Mouse (Mus musculus) gastrocnemius, adult 2 months (tissue): ENCODE data around the gene Crtc1. TPM values are rescaled to one million over a fixed set of nuclear protein-coding genes. Genes with fewer than 3 reads are reported as not detected.

ENCODE experiments used
- DNase-seq: peaks from one replicate; pipeline ENCODE4 v3.0.0; 2022
- H3K27ac ChIP-seq: fragments of 200-600 bp; 2 replicates; pipeline ENCODE4 v1.8.1; 2022; ENCODE audit warnings: mild to moderate bottlenecking
- H3K4me3 ChIP-seq: fragments of 200-600 bp; 2 replicates; pipeline ENCODE4 v1.8.1; 2022; ENCODE audit warnings: mild to moderate bottlenecking, moderate library complexity
- CTCF ChIP-seq: fragments of 200-600 bp; IDR thresholded peaks from 2 replicates; pipeline ENCODE4 v1.8.1; 2022; ENCODE audit warnings: antibody characterized with exemption, mild to moderate bottlenecking, moderate library complexity
- intact Hi-C: fragments of 180-260 bp; cut with DNase I; formaldehyde crosslinking; loops from one replicate; pipeline ENCODE4 v1.15.1; 2025
- total RNA-seq, 2 experiments: library from RNA; stranded (reverse); gene quantifications; 2 replicates each; pipeline ENCODE4 v1.2.3; 2021

Gene Crtc1
- total RNA-seq, 2 experiments from 2014 or later, result 8.9 to 9.5 TPM

- Histone ChIP-seq H3K4me3 (no peak overlapping the region), H3K27ac (peak overlapping the region; percentile 29)
- TF ChIP-seq CTCF, result no peak
- intact Hi-C loops, result no loop called here
- no peak for DNase-seq
Observed at GRCm38 (mm10) chr8:70460199-70460598, 20.8 kb upstream of the Crtc1 start.

- peak; percentile 18; the same call in 1 of the 2 replicates for TF ChIP-seq CTCF
- intact Hi-C loops, result no loop called here
- DNase-seq, result no peak
- 0 out of 2 replicates have a peak overlapping the region, but pooled peaks have one; percentile 29 for H3K27ac ChIP-seq
- H3K4me3 ChIP-seq, result no peak overlapping the region
Observed at GRCm38 (mm10) chr8:70459636-70460035, 20.3 kb upstream of the Crtc1 start.

GRCm38 (mm10) chr8:70458462-70458861 lies 19.1 kb upstream of the Crtc1 start:
- intact Hi-C loops, result no loop called here
- Histone ChIP-seq H3K4me3 (no peak overlapping the region), H3K27ac (no peak overlapping the region)
- TF ChIP-seq CTCF, result no peak
- DNase-seq, result no peak

- intact Hi-C loops, result no loop called here
- TF ChIP-seq CTCF, result no peak
- Histone ChIP-seq H3K4me3 (no peak overlapping the region), H3K27ac (no peak overlapping the region)
- DNase-seq, result no peak
Observed at GRCm38 (mm10) chr8:70457882-70458281, 18.5 kb upstream of the Crtc1 start.

- DNase-seq, result no peak
- intact Hi-C loops, result no loop called here
- H3K27ac ChIP-seq, result no peak overlapping the region
- no peak overlapping the region for H3K4me3 ChIP-seq
- TF ChIP-seq CTCF, result no peak
Observed at GRCm38 (mm10) chr8:70456996-70457395, 17.6 kb upstream of the Crtc1 start.

GRCm38 (mm10) chr8:70453852-70454251 lies 14.5 kb upstream of the Crtc1 start:
- intact Hi-C loops, result no loop called here
- DNase-seq, result peak; percentile 64
- TF ChIP-seq CTCF, result no peak

GRCm38 (mm10) chr8:70452196-70452966 lies 13.0 kb upstream of the Crtc1 start:
- intact Hi-C loops, result no loop called here
- DNase-seq, result no peak
- TF ChIP-seq CTCF, result no peak
- Histone ChIP-seq H3K27ac (no peak overlapping the region), H3K4me3 (no peak overlapping the region)

More at GRCm38 (mm10) chr8:70453852-70454251, 14.5 kb upstream of the Crtc1 start:
- H3K27ac ChIP-seq, result peak overlapping the region; percentile 85
- peak overlapping the region; percentile 26; the same call in 1 of the 2 replicates for H3K4me3 ChIP-seq

- peak overlapping the region; percentile 60 for H3K27ac ChIP-seq
- peak; percentile 31; the same call in 1 of the 2 replicates for TF ChIP-seq CTCF
- intact Hi-C loops, result no loop called here
- H3K4me3 ChIP-seq, result peak overlapping the region; percentile 24
- peak; percentile 83 for DNase-seq
Observed at GRCm38 (mm10) chr8:70447639-70448420, 8.5 kb upstream of the Crtc1 start.

GRCm38 (mm10) chr8:70445988-70446387 lies 6.6 kb upstream of the Crtc1 start:
- intact Hi-C loops, result no loop called here
- DNase-seq, result no peak
- no peak overlapping the region for H3K27ac ChIP-seq

GRCm38 (mm10) chr8:70443326-70443725 lies 3.9 kb upstream of the Crtc1 start:
- no peak overlapping the region for H3K27ac ChIP-seq
- TF ChIP-seq CTCF, result no peak
- DNase-seq, result no peak
- H3K4me3 ChIP-seq, result no peak overlapping the region
- intact Hi-C loops, result no loop called here

More at GRCm38 (mm10) chr8:70445988-70446387, 6.6 kb upstream of the Crtc1 start:
- TF ChIP-seq CTCF, result no peak
- no peak overlapping the region for H3K4me3 ChIP-seq

- no peak for TF ChIP-seq CTCF
- Histone ChIP-seq H3K4me3 (no peak overlapping the region), H3K27ac (no peak overlapping the region)
- DNase-seq, result no peak
- intact Hi-C loops, result no loop called here
Observed at GRCm38 (mm10) chr8:70441565-70441964, 2.2 kb upstream of the Crtc1 start.

GRCm38 (mm10) chr8:70440246-70440645 lies 867 bp upstream of the Crtc1 start:
- H3K27ac ChIP-seq, result no peak overlapping the region; the same call in 1 of the 2 replicates
- no peak for TF ChIP-seq CTCF
- intact Hi-C loops, result no loop called here
- peak overlapping the region; percentile 92 for H3K4me3 ChIP-seq
- no peak for DNase-seq

GRCm38 (mm10) chr8:70439848-70440179 lies 435 bp upstream of the Crtc1 start:
- intact Hi-C loops, result loop anchor here (5.0 kb wide), 1 partner anchor 43 kb away; no protein-coding TSS in a partner anchor
- peak overlapping the region; percentile 90 for H3K27ac ChIP-seq
- DNase-seq, result no peak
- TF ChIP-seq CTCF, result no peak
- peak overlapping the region; percentile 92 for H3K4me3 ChIP-seq
